Mouse (Mus musculus): ENCODE data around the gene Gucy2c. TPM values are rescaled to one million over a fixed set of nuclear protein-coding genes. Genes with fewer than 3 reads are reported as not detected.
A peak's percentile ranks its signal among the peaks of the same experiment; 100 is the strongest.

Gucy2c gene
- polyA plus RNA-seq, 1 experiment from 2014 or later, result not detected

DNA sequence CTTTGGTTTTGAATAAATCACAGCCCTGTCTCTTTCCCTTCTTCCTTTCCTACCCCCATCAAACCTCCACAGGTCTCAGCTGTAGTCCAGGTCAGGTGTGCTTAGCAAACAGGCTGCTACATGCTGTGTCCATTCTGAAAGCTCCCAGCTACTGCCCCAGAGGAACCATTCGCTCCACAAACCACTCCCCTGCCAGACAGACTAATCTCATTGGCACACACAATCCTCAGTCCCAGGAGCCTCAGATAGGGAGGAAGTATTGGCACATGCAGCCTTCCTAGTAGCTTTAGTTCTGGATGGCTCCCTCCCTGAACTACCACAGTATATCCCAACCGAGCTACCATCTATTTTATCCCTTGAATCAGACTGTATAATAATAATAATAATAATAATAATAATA, 102.2 kb downstream of the Gucy2c start:
- H3K27me3 ChIP-seq (ENCODE audit: control insufficient read depth, insufficient read depth, low read length), result no peaks in the 10 kb centered on the region
- no peak overlapping the region for H3K4me3 ChIP-seq (ENCODE audit: control insufficient read depth in 1 of 2, insufficient read depth in 1 of 2, low read depth in 1 of 2, low read length in 2 of 2)
- 17% methylated on average over 2 of the region's 2 CpGs for WGBS
- H3K9ac ChIP-seq (ENCODE audit: low read length), result no peak overlapping the region
- 0 out of 2 replicates have a peak, but pooled peaks cover 2% of the 10 kb centered on the region for H3K9me3 ChIP-seq (ENCODE audit: control insufficient read depth, low read length)
- no peaks in the 10 kb centered on the region for H3K36me3 ChIP-seq (ENCODE audit: control insufficient read depth, insufficient read depth, low read length)
- no peak overlapping the region for H3K27ac ChIP-seq (replicated peaks in 1 of 2; ENCODE audit: control insufficient read depth in 1 of 2, insufficient read depth in 1 of 2, low read depth in 2 of 2, low read length in 2 of 2)
- no peak for ATAC-seq (ENCODE audit: insufficient number of reproducible peaks, insufficient read depth, low FRiP score, low read depth)
- H3K4me1 ChIP-seq (ENCODE audit: control insufficient read depth in 2 of 2, insufficient read depth in 2 of 2, low read length in 2 of 2), result peaks cover 10% of the 10 kb centered on the region in 2 experiments; a peak in 3 of 4 replicates
- no peak overlapping the region for H3K4me2 ChIP-seq (ENCODE audit: low read length)

DNA sequence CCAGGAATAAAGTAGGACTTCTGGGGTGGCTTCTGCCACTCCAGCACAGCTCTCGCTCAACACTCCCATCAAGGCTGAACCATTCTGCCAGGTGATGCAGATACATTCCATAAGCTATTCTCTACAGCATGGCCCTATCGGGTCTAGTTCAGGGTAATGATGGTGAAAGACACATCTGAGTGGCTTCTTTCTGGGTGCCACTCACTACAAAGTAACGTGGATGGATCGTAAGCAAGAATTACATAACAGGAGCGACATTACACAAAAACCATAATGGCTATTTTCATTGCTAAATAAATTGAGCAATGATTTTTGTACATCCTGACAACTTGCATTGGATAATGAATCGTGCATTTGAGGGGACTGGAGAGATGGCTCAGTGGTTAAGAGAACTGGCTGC, 106.6 kb downstream of the Gucy2c start:
- H3K27me3 ChIP-seq (ENCODE audit: control insufficient read depth, insufficient read depth, low read length), result no peaks in the 10 kb centered on the region
- 93% methylated on average over 6 of the region's 6 CpGs for WGBS

DNA sequence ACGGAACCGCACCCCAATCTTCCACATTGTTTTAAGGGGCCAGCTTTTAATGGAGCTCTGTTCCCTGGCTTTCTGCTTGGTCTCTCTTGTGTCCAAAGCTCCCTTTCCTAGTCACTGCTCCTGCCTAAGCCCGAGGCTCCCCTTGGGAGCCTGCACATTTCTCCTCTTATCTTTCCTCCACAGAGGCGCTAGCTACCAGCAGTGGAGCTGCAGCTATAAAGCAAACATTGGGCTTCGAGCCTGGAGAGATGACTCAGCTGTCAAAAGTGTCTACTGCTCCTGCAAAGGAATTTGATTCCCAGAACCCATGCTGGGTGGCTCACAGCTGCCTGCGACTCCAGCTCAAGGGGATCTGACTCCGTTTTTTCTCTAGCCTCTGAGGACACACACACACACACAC, 109.1 kb downstream of the Gucy2c start:
- H3K9ac ChIP-seq (ENCODE audit: low read length), result no peak overlapping the region
- no peaks in the 10 kb centered on the region for H3K36me3 ChIP-seq (ENCODE audit: control insufficient read depth, insufficient read depth, low read length)
- H3K4me1 ChIP-seq (ENCODE audit: control insufficient read depth in 2 of 2, insufficient read depth in 2 of 2, low read length in 2 of 2), result peaks cover 12 to 14% of the 10 kb centered on the region in 2 experiments
- H3K4me3 ChIP-seq (ENCODE audit: control insufficient read depth in 1 of 2, insufficient read depth in 1 of 2, low read depth in 1 of 2, low read length in 2 of 2), result no peak overlapping the region
- peak overlapping the region; percentile 79 to 81 for H3K27ac ChIP-seq (replicated peaks in 1 of 2; ENCODE audit: control insufficient read depth in 1 of 2, insufficient read depth in 1 of 2, low read depth in 2 of 2, low read length in 2 of 2)
- ATAC-seq (ENCODE audit: insufficient number of reproducible peaks, insufficient read depth, low FRiP score, low read depth), result peak; percentile 78
- 0 out of 2 replicates have a peak, but pooled peaks cover 2% of the 10 kb centered on the region for H3K9me3 ChIP-seq (ENCODE audit: control insufficient read depth, low read length)
- H3K4me2 ChIP-seq (ENCODE audit: low read length), result peak overlapping the region; percentile 12; the same call in 1 of the 2 replicates
- 17% methylated on average over 7 of the region's 7 CpGs for WGBS
- H3K27me3 ChIP-seq (ENCODE audit: control insufficient read depth, insufficient read depth, low read length), result no peaks in the 10 kb centered on the region

More for the DNA sequence above, 106.6 kb downstream of the Gucy2c start:
- Histone ChIP-seq H3K9me3 (ENCODE audit: control insufficient read depth, low read length) (0 out of 2 replicates have a peak, but pooled peaks cover 2% of the 10 kb centered on the region), H3K9ac (ENCODE audit: low read length) (no peak overlapping the region), H3K4me3 (ENCODE audit: control insufficient read depth in 1 of 2, insufficient read depth in 1 of 2, low read depth in 1 of 2, low read length in 2 of 2) (no peak overlapping the region), H3K27ac (replicated peaks in 1 of 2; ENCODE audit: control insufficient read depth in 1 of 2, insufficient read depth in 1 of 2, low read depth in 2 of 2, low read length in 2 of 2) (no peak overlapping the region), H3K36me3 (ENCODE audit: control insufficient read depth, insufficient read depth, low read length) (no peaks in the 10 kb centered on the region), H3K4me1 (ENCODE audit: control insufficient read depth in 2 of 2, insufficient read depth in 2 of 2, low read length in 2 of 2) (peaks cover 6 to 17% of the 10 kb centered on the region in 2 experiments), H3K4me2 (ENCODE audit: low read length) (no peak overlapping the region)
- ATAC-seq (ENCODE audit: insufficient number of reproducible peaks, insufficient read depth, low FRiP score, low read depth), result no peak

- no peak for ATAC-seq (ENCODE audit: insufficient number of reproducible peaks, insufficient read depth, low FRiP score, low read depth)
- Histone ChIP-seq H3K4me1 (ENCODE audit: control insufficient read depth in 2 of 2, insufficient read depth in 2 of 2, low read length in 2 of 2) (peaks cover 12 to 14% of the 10 kb centered on the region in 2 experiments), H3K4me3 (ENCODE audit: control insufficient read depth in 1 of 2, insufficient read depth in 1 of 2, low read depth in 1 of 2, low read length in 2 of 2) (no peak overlapping the region), H3K4me2 (ENCODE audit: low read length) (no peak overlapping the region), H3K36me3 (ENCODE audit: control insufficient read depth, insufficient read depth, low read length) (no peaks in the 10 kb centered on the region), H3K9ac (ENCODE audit: low read length) (no peak overlapping the region), H3K27me3 (ENCODE audit: control insufficient read depth, insufficient read depth, low read length) (no peaks in the 10 kb centered on the region), H3K9me3 (ENCODE audit: control insufficient read depth, low read length) (no peaks in the 10 kb centered on the region), H3K27ac (replicated peaks in 1 of 2; ENCODE audit: control insufficient read depth in 1 of 2, insufficient read depth in 1 of 2, low read depth in 2 of 2, low read length in 2 of 2) (no peak overlapping the region)
- 86% methylated on average over 5 of the region's 5 CpGs for WGBS
These were observed 112.3 kb downstream of the Gucy2c start for GRCm38 (mm10) chr6:136669274-136669673.

- no peak overlapping the region for H3K4me3 ChIP-seq (ENCODE audit: control insufficient read depth in 1 of 2, insufficient read depth in 1 of 2, low read depth in 1 of 2, low read length in 2 of 2)
- H3K4me2 ChIP-seq (ENCODE audit: low read length), result no peak overlapping the region
- 27% methylated on average over 14 of the region's 14 CpGs for WGBS
- H3K9ac ChIP-seq (ENCODE audit: low read length), result no peak overlapping the region
- H3K4me1 ChIP-seq (ENCODE audit: control insufficient read depth in 2 of 2, insufficient read depth in 2 of 2, low read length in 2 of 2), result peaks cover 12 to 14% of the 10 kb centered on the region in 2 experiments
- no peaks in the 10 kb centered on the region for H3K27me3 ChIP-seq (ENCODE audit: control insufficient read depth, insufficient read depth, low read length)
- H3K27ac ChIP-seq (replicated peaks in 1 of 2; ENCODE audit: control insufficient read depth in 1 of 2, insufficient read depth in 1 of 2, low read depth in 2 of 2, low read length in 2 of 2), result 0 out of 4 replicates have a peak overlapping the region, but pooled peaks of 1 of the 2 experiments have one; percentile 17
- no peaks in the 10 kb centered on the region for H3K36me3 ChIP-seq (ENCODE audit: control insufficient read depth, insufficient read depth, low read length)
- 0 out of 2 replicates have a peak, but pooled peaks have one; percentile 54 for ATAC-seq (ENCODE audit: insufficient number of reproducible peaks, insufficient read depth, low FRiP score, low read depth)
- no peaks in the 10 kb centered on the region for H3K9me3 ChIP-seq (ENCODE audit: control insufficient read depth, low read length)
These were observed 113.1 kb downstream of the Gucy2c start for GRCm38 (mm10) chr6:136668266-136668986.

GRCm38 (mm10) chr6:136662063-136662462, 119.5 kb downstream of the Gucy2c start:
- Histone ChIP-seq H3K9me3 (ENCODE audit: control insufficient read depth, low read length) (no peaks in the 10 kb centered on the region), H3K36me3 (ENCODE audit: control insufficient read depth, insufficient read depth, low read length) (no peaks in the 10 kb centered on the region), H3K4me2 (ENCODE audit: low read length) (peak overlapping the region; percentile 87), H3K4me3 (ENCODE audit: control insufficient read depth in 1 of 2, insufficient read depth in 1 of 2, low read depth in 1 of 2, low read length in 2 of 2) (peak overlapping the region; percentile 40 to 47; a peak in 3 of 4 replicates), H3K27ac (replicated peaks in 1 of 2; ENCODE audit: control insufficient read depth in 1 of 2, insufficient read depth in 1 of 2, low read depth in 2 of 2, low read length in 2 of 2) (no peak overlapping the region), H3K27me3 (ENCODE audit: control insufficient read depth, insufficient read depth, low read length) (peaks cover 9% of the 10 kb centered on the region; the same call in 1 of the 2 replicates), H3K4me1 (ENCODE audit: control insufficient read depth in 2 of 2, insufficient read depth in 2 of 2, low read length in 2 of 2) (peaks cover 9 to 11% of the 10 kb centered on the region in 2 experiments; a peak in 3 of 4 replicates), H3K9ac (ENCODE audit: low read length) (peak overlapping the region; percentile 69)
- 36% methylated on average over 11 of the region's 11 CpGs for WGBS
- ATAC-seq (ENCODE audit: insufficient number of reproducible peaks, insufficient read depth, low FRiP score, low read depth), result no peak

DNA sequence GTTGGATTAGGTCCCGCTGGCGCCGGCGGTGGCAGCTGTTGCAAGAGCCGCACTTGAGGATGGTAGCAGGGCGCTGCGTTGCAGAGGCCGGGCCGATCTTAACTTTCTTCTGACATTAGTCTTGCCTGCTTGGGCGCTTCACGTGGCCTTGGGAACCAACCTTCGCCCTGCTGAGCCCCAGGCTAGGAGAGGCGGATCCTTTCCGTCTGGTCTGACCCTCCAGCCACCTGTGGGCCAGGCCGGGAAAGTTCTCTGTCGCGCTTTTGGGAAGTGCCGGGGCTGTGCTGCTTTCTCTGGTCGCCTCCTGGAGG, 119.9 kb downstream of the Gucy2c start, which contains the start of gene Plbd1:
Plbd1 (minus strand) TSS at position 223 of the 311 bp plus-strand sequence.
- H3K9me3 ChIP-seq (ENCODE audit: control insufficient read depth, low read length), result no peaks in the 10 kb centered on the region
- H3K9ac ChIP-seq (ENCODE audit: low read length), result peak within 1 kb of the TSS; percentile 69
- H3K27ac ChIP-seq (replicated peaks in 1 of 2; ENCODE audit: control insufficient read depth in 1 of 2, insufficient read depth in 1 of 2, low read depth in 2 of 2, low read length in 2 of 2), result no peak within 1 kb of the TSS
- peak within 1 kb of the TSS; percentile 40 to 47 for H3K4me3 ChIP-seq (ENCODE audit: control insufficient read depth in 1 of 2, insufficient read depth in 1 of 2, low read depth in 1 of 2, low read length in 2 of 2)
- H3K4me1 ChIP-seq (ENCODE audit: control insufficient read depth in 2 of 2, insufficient read depth in 2 of 2, low read length in 2 of 2), result peaks cover 9 to 11% of the 10 kb centered on the region in 2 experiments; a peak in 3 of 4 replicates
- no peak for ATAC-seq (ENCODE audit: insufficient number of reproducible peaks, insufficient read depth, low FRiP score, low read depth)
- no peaks in the 10 kb centered on the region for H3K36me3 ChIP-seq (ENCODE audit: control insufficient read depth, insufficient read depth, low read length)
- peak within 1 kb of the TSS; percentile 87 for H3K4me2 ChIP-seq (ENCODE audit: low read length)
- 3% methylated on average over 19 of the region's 19 CpGs for WGBS
- peaks cover 9% of the 10 kb centered on the region; the same call in 1 of the 2 replicates for H3K27me3 ChIP-seq (ENCODE audit: control insufficient read depth, insufficient read depth, low read length)

Data from heart, embryonic 14.5 days (tissue).